Mouse (Mus musculus): ENCODE measurements at regions not wholly inside any gene's neighbourhood (a gene's known extent, or its start where the extent isn't known, plus 50 kb on each side); places are given as distances from the start of the nearest gene placed in this dataset.

DNA sequence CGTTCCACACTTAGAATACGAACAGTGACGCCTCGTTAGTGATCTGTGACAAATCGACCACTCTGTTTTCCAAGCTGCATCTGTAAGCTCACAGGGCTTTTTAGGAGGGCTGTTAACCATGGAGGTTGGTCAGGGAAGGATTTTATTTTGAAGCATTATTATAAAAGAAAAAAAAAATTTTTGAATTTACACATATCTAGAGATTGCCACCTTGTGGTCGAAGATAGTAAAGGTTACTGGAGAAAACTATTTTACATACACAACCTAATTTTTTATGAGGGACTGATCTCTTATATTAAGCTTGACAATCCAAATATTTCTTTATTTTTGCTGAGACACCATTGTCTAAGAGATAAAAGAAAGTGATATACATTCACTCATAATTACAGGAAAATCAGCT, 937.2 kb downstream of the Sorcs1 start:
- peak; percentile 28 for DNase-seq (ENCODE audit: low read depth, low spot score)

DNA sequence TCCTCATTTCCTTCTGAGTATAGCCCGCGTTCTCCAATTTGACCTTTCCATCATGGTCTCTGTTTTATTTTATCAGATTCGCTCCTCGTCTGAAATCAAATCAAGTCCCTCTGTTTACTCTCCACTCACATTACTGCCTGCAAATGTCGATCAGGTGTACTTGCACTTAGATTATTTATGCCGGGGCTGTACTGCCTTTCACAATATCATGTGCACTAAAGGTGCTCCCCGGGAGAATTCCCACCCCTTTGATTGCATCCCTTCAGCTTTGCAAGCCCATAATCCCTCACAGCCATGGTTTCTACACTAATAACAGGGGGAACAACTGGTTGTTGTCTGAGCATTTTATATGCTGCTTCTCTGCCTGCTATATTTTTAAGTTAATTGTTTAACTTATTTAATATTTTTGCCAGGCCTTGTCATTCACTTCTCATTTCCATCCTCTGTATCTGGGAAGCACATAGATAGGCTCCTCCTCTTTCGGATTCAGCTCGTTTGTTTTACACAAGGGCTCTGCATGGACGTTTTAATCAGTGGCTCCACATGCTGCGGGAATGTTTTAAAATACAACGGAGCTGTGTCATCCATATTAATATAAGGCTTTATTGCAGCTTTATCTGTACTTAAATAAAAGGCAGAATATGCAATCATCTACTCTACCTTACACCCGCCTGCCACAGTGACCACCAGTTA, 938.8 kb downstream of the Sorcs1 start:
- DNase-seq (ENCODE audit: low read depth, low spot score), result no peak

DNA sequence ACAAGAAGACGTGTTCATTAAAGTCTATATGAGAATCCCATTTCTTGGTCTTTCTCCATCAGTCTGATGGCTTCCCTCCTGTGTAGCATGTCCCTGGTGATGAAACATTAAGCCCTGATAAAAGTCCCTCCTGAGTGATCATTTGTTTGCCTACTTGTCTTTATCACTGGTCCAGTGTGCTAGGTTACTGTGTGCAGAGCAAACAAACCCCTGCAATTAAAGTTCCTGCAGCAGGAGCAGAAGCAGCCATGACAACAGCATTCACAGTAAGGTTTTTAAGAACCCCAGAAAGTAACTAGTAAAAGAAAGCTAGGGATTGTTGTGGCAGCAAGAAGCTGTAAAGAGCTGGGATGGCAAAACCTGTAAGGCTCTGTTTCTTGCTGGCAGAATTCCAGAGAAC, 980.8 kb downstream of the Sorcs1 start:
- no peak for DNase-seq (ENCODE audit: low read depth, low spot score)

DNA sequence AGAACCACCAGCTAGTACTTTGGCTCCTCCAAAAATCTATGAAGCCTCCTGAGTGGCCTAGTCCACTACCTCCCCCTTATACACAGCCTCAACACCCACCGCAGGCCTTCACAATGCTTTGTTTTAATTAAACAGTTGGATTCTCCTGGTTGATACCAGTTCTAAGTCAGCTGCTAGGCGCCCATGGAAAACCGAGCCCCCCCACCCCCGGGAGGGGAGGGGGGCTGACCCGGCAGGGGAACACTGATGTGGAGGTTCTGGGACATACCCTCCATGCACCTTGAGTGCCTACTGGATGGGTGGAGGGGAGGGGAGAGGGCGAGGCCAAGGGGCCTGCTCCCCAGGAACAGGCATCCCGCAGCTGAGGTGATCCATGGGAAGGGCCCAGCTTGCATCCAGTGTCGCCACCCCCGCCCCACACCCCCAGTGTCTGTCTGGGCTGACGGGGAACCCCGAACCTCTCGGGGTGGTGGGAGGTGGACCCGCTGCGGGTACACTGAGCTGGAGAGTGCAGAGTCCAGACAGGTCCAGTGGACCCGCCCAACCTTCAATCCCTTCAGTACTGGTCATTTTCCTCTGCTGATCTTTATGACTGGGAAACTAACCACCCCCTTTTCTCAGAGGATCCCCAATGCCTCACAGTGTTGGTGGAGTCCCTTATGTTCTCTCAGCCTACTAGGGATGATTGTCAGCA, 992.7 kb downstream of the Sorcs1 start:
- DNase-seq (ENCODE audit: low read depth, low spot score), result no peak

DNA sequence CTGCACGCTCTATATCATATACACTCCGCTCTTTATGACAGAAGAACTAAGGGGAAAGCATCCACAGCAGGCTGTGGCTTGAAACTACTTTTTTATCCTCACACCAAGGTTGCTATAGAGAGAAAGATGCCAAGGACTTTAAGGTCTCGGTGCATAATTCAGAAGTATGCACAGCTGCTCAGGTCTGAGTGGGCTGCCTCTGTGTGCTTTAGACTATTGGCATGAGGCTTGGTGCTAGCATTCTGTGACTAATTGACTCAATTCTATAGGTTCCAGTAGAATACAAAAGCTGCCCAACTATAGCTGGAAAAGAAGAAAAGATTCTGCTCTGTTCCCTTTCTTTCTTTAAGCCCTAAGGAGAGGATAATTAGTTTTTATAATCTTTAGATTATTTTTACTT, 997.2 kb downstream of the Sorcs1 start:
- DNase-seq (ENCODE audit: low read depth, low spot score), result no peak

DNA sequence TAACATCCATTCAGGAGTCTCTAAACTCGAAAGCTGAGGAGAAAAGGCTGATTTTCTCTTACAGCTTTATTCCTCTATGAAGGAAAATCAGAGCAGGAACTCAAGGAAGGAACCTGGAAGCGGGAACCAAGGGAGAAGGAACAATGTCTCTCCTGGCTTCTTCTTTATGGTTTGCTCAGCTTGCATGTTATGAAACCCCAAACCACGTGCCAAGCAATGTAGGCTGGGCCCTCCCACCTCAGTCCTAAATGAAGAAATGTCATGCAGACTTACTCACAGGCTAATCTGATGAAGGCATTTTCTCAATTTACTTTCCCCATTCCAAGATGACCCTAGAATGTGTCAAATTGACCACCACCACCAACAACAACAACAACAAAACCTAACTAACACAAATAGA, 998.4 kb downstream of the Sorcs1 start:
- DNase-seq (ENCODE audit: low read depth, low spot score), result no peak

DNA sequence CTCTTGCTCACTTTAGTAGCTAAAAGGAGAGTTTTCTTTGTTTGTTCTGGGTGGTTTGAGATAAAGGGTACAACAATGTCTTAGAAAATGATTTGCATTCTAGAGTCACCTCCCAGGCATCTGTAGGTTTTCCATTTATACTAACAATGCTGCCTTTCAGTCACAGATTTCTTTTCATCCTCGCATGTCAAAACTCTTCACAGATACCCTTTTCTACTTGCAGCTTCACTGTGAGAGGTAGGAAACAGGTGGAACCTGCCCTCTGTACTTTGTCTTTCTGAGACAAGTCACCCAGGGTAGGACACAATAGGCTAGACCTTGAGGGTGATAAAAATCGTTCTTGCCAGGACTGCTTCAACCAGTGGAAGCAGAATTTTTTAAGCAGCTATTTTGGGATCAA, 1002.5 kb downstream of the Sorcs1 start:
- DNase-seq (ENCODE audit: low read depth, low spot score), result no peak

DNA sequence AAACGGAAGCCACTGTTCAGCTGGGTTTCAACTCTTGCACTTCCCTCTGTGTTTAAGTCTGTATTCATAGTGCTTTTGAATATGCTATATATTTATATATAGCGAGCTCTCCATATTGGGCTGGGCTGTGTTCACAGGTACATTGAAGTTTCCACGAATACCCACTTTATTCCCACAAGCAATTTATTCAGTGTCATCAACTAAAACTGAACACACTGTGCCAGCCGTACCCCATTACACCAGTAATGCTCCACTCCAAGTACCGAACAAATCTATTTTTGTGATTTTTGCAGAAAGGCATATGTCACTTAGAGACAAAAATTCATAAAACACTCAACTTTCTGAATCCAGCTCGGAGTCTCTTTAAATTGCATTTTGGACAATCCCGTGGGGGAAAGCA, 1048.5 kb downstream of the Sorcs1 start:
- DNase-seq (ENCODE audit: low read depth, low spot score), result no peak

DNA sequence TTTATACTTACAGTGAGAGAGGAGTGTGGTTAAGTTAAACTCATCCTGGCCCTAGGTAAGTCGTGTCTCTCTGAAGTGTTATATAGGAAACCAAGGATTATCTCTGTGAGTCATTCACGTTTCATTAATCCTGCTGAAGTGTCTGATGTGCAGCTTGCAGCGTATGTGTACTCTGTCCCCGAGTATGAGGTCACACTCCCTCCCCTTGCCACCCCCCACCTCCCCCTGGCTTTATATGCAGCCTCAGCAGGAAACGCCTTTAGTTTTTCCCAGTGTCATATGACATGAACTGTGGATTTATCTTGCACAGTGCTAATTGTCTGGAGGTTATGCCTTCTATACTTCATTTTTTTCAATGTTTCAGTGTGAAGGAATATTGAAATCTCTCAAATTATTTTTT, 1058.5 kb downstream of the Sorcs1 start:
- DNase-seq (ENCODE audit: low read depth, low spot score), result no peak

DNA sequence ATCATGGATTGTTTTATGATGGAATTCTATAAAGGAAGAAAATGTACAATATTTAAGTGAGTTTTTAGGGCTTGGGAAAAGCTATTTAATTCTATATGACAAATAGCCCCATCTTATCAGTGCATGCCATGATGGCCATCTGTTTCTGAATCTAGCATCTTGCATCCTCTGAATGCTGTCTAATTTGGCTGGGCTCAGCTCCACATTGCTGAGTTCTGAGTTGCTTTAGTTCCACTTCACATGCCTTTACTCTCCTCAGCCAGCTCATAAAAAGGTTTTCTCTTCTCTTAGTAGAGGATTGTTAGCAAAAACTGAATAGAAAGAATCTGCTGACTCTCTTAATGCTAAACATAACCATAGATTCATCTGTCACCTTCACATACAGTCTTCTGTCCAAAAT, 1063.4 kb downstream of the Sorcs1 start:
- no peak for DNase-seq (ENCODE audit: low read depth, low spot score)
